Mouse (Mus musculus) left cerebral cortex, adult 11 months (tissue): Measurements from ENCODE around the gene Dgkg.

Experiments used
- DNase-seq: peaks from one replicate; pipeline ENCODE4 v3.0.0; 2022; ENCODE audit warnings: low spot score

Gene Dgkg

DNA sequence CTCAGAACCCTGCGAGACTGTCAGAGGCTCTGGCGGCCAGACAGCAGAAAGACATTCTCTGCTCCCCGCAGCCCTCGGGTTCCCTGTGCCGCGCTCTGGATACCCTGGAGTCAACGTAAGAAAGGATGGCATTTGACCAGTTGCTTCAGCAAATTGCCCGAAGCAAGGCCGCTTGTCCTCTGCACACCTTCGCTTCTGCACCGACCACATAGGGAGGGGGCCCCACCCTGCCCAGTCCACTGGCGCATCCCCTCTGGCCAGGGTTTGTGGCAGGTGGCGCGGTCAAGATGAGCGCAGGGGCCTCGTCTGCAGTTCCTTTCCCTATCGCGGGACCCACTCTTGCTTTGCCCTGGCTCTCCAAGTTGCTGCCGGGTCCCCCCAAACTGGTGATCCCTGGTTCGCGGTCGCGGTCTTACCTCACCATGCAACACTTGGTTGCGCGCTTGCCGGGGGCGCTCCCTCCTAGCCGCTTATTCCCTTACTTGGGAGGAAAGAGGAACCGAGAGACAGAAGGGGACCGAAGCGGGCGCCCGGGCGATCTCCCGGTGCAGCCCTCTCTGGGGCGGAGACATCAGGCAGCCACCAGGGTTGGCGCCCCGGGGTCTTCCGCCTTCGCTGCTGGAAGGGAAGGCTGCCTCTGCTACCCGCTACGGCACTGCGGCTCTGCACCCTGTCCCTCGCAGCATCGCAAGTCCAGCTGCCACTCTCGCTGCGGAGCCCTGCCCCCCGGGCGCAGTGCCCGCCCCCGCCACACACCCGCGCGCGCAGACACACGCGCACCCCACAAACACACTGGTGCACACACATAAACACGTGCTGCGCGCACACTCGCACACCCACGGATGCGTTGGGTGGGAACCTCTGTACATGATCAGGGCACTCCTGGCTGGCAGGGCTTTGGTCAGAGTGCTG lies at the start of gene Dgkg:
Gene Dgkg (minus strand): TSS at position 689 of the 912 bp plus-strand sequence.
- peak; percentile 41 for DNase-seq

DNA sequence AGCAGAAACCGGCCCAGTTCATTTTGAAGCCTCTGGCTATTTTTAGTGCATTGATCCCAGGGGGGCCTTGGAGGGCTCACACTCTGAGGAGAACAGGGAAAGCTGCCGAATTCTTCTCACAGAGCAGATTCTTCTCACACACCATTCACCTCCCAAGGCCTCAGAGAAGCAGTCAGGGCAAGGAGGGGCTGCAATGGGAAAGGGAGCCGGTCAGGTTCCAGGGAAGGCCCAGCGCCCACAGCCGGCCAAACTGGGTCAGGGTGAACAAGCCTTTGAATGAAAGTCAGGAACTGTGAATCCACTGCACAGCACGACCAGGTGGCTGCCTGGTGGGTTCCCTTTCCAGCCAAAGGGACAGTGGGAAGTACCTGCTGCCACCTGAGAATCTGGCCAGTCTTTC lies 47.9 kb upstream of the Dgkg start:
- DNase-seq: no peak

DNA sequence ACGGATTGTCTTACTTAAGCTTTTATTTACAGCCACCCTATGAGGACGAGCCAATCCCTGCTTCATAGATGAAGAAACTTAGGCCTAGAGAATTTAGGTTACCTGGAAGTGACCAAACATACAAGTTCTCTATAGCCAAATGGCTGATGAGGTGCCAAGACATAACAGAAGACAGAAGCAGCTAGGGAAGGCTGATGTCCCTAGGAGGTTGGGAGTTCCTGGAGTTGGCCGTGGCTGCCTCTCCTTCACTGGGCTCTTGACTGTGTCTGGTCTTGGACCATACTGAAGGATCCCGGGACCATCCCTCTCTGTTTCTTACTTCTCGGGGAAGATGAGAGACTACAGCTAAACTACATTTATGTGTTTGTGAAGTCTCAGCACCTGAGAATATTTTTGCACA lies 47.1 kb upstream of the Dgkg start:
- DNase-seq: no peak

DNA sequence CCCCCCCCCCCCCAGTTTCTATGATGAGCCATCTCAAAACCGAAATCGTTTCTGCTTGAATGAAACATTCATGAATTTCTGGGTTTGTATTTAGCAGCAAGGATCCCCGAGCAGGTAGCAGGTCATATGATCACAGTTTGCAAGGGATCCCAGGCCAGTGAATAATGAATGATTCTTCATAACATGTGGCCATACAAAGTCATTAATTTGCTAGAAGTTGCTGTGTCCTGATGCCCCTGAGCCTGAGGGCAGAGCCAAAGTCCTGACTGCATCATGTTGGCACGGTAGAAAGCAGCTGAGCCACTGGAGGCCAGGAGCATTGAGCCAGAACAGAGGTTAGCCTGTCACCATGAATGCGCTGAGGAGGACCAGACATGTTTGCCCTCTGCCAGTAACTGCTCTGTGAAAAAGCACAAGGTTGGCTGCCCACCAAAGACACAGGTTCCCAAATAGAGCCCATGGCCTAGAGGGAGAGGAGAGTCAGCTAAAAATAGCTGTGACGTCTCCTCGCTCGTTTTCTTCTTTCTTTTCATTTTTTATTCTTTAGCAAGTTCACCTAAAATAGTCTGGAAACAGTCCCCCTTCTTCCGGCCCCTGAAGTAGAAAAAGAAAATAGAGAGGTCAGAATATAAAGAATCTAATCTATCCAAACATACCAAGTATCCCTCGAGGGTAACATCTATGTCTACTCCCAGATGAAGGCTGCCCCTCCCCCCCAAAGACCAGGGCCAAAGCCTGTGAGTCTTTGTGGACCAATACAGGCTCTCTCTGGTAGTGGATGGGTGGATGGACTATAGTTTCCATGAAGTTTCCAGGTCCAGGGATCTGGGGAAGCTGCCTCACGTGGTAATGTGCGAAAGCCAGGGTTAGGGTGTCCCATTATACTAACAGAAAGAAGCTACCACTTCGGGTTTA lies 42.1 kb upstream of the Dgkg start:
- DNase-seq: no peak

DNA sequence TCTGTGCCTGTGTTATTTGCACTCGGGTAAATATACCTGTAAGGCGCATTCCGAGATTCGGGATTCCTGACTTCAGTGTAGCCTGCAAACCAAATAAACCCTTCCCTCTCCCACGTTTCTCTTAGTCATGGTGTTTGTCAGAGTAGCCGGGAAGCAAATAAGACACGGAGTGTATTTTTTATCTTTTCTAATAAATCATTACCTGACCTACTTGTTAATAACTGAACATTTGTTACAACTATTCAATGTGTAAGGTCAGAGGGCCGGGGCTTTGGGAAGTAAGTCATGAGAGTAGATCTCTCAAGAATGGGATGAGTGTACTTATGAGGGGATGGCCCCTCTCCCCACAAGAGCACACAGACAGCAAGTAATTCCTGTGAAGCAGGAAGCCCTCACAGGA lies 41.1 kb upstream of the Dgkg start:
- no peak for DNase-seq

DNA sequence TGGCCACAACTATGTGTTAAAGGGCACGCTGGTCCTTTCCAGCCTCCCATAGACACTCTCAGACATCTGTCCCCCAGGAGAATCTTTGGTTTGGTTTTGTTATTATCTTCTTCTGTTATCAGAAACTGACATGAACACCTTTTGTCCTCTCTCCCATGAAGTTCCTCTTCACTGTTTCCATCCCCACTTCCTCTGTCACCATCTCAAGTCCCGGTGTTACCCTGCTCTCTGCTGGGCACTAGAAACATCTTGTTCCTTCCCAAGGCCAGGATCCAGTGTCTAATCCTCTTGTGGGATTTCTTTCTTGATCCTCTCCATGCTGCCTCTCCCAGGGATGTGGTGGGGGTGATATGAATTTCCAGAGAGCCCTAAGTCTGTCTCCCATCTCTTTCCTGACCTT lies 32.6 kb upstream of the Dgkg start:
- DNase-seq: no peak

DNA sequence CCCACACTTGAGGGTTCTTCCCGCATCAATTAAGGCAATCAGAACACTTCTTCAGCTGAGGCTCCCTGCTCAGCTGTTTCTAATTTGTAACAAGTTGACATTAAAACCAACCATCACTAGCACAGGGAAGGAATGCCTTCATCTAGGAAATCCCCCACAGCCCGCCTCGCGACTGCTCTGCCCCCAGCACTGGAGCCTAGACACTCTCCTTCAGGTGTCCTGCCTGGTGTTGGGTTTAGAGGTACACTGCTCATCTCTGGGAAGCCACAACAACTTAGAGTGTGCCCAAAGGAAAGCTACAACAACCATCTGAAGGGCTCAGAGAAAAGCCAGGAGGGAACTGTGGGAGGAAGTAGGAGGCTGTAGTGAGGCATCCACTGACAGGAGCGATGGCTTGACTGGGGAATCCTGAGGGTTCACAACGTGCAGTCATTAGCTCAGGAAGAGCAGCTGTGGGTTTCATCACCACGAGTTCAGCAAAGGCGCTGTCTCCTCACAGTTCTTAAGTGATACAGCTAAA lies 30.8 kb upstream of the Dgkg start:
- peak; percentile 10 for DNase-seq

DNA sequence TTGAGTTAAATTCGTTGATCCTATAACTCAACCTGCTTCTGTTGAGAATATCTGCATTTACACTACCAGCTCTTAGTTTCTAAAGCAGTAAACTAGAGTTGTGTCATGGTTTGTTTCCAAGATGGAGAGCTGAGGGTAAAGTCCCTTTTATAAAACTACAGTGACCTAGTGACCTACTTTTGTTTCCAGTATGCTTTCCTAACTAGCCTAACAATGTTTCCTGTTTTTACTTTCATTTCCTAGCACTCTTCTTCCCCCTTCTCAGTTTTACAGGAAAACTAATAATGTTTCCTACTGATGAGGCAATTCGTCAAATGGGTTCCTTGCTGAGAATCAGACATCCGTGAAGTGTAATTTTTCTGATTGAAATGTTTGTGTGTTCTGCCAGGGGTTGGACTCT lies 26.6 kb upstream of the Dgkg start:
- no peak for DNase-seq

DNA sequence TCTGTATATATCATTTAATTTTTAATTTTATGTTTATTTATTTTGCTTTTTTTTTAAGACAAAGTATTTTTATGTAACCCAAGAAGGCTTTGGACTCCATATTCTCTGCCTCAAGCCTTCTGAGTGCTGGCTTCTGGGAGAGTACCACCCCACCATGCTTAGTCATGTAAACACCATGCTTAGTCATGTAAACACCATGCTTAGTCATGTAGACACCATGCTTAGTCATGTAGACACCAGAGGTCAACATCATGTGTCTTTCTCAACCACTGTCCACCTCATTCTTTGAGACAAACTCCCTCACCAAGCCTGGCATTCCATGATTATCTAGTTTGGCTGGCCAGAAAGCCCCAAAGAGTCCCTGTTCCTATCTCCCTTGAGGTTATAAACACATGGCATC lies 25.7 kb upstream of the Dgkg start:
- no peak for DNase-seq

DNA sequence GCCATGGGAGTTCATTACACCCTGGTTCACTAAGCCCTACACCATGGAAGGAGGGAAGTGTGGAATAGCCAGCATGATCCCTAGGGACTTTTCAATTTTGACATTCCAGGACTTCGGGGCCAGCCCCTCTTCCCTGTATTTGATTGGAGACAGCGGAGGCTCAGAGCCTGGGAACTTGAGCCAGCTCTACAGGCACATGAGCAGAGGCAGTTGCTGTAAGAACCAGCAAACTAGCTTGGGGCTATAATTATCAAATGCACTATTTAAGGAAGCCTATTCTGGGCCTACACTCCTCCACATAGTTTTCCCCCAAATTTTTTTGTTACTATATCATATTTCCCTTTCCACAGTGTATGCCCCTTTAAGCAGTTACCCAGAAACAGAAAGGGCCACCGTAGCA lies 22.6 kb upstream of the Dgkg start:
- DNase-seq: no peak

DNA sequence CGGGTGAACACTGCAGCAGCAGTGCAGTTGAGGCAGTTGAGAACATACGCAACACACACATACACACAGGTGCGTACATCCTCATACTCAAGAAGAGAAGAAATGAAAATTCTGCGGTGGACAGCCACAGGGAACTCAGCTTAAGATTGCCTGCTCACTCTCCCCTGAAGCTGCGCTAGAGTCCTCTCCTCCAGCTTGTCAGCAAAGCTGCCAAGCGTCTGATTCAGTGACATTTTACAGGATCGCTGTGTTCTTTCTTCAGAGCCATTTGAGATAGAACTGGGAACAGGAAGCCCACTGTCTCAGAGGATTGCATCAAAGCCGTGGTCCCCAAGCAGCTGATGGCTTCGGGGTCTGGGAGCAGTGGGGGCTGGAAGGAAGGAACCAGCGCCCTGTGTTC lies 17.6 kb upstream of the Dgkg start:
- no peak for DNase-seq

DNA sequence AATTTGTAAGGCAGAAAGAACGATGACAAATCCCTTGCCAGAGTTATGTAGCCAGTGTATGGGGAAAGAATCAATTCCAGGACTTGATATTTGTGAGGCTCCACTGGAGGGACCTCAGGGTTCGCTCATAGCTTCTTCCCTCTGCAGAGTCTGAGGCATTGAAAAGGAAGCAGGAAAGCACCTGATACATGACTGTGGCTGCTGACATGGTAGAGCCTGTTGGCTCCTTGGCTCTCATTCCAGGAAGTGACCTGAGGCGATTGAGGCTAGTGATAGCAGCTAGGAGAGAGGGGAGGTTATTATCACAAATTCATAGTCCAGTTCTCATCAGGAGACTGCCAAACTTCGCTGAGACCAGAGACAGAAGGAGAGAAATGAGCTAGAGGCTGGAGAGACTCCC lies 17.1 kb upstream of the Dgkg start:
- DNase-seq: no peak

DNA sequence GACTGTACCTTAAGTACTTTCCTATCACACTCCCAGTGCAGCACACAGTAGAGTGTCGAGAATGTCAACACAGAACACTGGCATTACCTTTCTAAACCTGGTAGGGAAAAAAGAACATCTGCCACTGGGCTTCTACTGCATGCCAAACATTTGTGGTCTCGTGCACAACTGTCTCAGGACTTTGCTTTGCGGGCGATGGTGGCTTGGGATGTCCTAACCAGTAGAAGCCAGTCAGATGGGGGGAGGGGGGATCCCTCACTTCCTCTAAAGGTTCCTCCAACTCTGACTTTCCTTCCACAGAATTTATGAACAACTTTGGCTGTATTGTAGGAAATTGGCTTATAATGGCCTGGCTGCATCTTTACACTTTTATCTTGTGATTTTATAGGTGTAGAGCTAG lies 7.0 kb upstream of the Dgkg start:
- DNase-seq: no peak

DNA sequence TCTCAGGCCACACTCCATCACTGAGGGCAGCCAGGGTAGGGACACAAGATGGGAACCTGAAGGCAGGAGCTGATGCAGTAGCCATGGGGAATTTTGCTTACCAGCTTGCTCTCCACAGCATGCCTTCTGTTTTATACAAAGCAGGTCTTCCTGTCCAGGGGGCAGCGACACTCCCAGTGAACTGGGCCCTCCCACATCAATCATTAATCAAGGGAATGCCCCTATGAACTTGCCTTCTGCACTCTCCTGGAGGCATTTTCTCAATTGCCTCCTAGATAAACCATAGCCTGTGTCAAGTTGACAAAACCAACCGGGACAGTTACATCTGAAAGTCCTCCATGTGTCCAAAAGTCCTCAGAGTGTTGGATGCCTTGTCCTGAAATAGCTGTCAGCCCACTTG lies 6.1 kb upstream of the Dgkg start:
- no peak for DNase-seq

DNA sequence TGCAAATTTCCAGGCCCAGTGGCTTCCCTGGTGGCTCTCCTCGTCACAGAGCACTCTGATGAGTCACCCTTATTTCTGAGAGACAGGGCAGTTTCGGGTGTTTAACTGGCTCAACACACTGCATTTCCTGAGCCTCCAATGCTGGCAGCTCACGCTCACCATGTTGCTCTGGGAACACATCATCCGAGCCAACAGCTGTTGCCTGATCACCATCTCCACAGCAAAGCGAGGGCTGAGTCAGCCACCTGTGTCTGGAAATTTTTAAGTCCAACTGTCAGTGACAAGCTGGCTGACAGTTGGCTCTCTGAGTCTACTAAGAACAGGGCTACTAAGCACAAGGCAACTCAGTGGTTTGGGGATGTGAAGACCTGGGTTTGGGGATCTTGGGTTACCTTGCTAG lies 4.1 kb upstream of the Dgkg start:
- peak; percentile 45 for DNase-seq

DNA sequence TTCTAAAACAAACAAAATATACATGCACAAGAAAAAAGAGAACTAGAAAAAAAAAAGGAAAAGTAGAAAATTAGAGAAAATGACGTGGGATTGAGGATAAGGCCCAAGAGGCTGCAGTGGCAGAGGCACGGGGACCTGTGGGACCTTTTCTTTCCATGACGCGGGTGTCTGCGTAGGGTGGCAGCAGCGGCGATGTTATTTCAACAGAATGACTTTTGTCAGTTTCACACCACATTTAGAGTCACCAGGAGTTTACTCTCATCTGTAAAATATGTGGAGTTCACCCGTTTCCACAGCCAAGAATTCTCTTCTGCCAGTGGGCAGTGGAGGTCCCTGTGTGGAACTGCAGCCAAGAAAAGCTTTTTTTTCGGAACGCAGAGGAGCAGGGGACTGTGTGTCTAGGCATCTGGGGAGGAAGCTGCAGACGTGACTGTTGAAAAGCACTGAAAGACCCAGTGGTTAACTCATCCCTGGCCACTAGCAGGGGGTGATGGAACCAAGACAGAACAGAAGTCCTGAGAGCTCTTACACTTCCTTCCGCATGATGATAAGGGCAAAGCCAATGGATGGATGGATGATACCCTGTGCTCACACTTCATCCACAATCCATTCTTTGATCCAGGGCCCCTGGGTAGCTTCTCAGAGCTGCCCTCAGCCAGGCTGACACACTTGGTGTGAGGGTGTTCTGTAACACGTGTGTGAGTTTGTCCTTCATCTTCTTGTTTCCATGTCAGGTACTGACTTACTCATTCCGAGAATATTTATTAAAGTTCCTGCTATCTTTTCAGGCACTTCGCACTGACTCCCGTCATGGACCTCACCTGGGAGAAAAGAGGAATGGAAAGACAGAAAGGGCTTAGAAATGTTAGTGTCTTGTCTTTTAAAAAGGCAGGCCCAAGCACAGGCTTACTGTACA lies 1.1 kb upstream of the Dgkg start:
- no peak for DNase-seq

DNA sequence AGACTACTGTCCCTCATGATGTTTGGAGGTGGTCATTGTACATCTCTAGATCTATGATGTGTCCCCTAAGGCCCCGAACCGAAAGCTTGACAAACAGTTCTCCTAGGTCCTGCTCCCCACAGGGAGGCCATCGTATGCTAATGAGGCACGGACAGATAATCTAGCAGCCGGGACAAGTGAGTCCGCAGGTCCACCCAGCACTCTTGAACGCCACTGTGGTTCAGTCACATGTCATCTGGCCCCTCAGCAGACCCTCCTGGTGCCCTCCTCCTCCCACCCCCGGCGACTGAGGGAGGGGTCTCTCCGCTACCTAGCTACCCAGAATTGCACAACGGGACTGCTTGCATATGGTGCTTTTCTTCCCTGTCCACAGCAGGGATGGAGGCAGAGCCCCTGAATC lies 1.2 kb downstream of the Dgkg start:
- DNase-seq: no peak

DNA sequence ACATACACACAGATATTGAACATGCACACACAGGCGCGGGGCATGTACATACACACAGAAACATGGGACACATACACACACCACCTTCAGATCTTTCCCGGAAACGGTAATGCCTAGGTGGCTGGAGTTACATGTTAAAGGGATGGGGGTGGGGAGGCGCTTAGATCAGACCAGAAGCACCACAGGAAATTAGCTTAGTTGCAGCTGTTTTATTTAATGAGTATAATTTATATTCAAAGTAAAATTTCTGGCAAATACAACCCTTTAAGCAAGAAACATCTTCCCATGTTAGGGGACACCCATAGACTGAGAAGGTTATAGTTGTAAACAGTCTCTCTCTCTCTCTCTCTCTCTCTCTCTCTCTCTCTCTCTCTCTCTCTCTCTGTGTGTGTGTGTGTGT lies 1.8 kb downstream of the Dgkg start:
- DNase-seq: no peak

DNA sequence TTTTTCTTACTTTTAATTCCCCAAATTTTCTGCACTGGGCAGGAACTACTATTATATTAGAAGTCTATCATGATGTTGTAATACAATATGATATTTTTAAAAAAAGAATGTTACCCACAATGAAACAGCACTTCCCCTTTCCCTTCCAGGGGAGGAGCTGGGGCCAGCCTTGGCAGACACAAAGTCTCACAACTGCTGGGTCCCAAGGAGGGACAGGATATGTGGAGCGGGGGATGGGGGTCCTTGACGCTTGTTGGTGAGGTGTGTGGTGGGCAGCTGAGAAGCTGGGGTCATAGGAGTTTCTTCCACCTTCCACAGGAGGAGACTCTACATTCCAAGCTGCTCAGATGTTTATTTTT lies 2.6 kb downstream of the Dgkg start:
- no peak for DNase-seq

DNA sequence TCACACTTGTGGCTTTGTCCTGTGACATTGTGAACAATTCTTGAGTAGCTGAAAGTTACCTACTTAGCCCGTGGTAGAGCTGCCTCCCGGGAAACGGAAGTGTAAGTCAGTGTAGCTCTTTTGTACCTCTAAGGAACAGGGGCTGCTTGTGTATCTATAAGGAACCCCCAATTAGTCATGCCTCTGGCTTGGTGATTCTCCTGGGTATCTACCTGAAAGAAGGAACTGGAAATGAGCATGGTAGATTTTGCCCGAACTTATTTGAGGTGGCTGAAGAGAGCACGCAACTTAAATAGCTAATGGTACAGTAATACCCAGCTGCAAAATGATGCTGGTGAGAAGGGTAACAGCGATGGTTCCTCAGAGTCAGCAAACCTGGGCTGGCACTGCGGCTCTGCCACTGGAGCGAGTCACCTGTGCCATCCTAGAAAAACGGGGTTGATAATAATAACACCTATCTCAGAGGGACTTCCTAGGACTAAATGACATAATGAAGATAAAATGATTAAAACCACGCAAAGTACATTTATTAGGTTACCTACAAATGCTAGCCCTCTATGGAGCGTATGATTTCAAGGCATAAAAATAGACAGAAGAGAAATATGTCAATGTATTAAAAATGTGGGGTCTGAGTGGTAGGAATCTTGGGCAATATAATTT lies 3.1 kb downstream of the Dgkg start:
- no peak for DNase-seq

DNA sequence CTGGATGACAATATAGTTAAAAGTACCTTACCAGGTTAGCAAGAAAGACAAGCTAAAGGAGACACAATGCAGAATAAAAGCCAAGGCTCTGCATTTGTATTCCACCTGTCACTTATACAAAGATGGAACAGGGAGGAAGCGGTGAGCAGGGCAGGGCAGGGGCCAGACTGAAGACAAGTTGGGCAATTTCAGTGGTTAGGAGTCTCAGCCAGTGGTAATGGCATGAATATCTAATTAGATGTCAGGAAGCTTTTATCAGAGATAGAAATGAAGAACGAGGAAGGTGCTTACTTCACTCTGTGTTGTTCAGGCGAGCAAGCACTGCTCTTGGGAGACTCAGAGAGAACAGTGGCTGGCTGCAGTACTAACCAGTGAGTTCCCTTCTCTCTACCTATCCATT lies 5.8 kb downstream of the Dgkg start:
- no peak for DNase-seq
